Comparison of ENCODE assay signal across 19 mouse cellular contexts in genomic region chr12:39998853-39999195, GRCm38 (mm10). TPM values are rescaled to one million over a fixed set of nuclear protein-coding genes. Genes with fewer than 3 reads are reported as not detected.
DNase-seq lines count a peak whose midpoint lies in the region; ATAC-seq lines count a peak whose summit lies in the region.
"Had no signal": no experiment of that assay in that cellular context is flagged by ENCODE, and none has a peak within 500 bp of the region (broad histone marks: within the 10 kb centered on the region; RNA-seq: fewer than 3 reads in every experiment).

No protein-coding gene starts in this region.

- H3K27me3 ChIP-seq in forebrain, embryonic 15.5 days = no peaks in the 10 kb centered on the region
- no peaks in the 10 kb centered on the region for H3K27me3 ChIP-seq in forebrain, embryonic 14.5 days (replicated peaks; ENCODE audit: control insufficient read depth, insufficient read depth, low read length)
- H3K27me3 ChIP-seq in hindbrain, embryonic 10.5 days (ENCODE audit: insufficient read depth, poor library complexity, severe bottlenecking) = no peaks in the 10 kb centered on the region
- no peaks in the 10 kb centered on the region for H3K27me3 ChIP-seq in hindbrain, embryonic 13.5 days
- no peaks in the 10 kb centered on the region for H3K27me3 ChIP-seq in midbrain, embryonic 10.5 days (ENCODE audit: low read depth, poor library complexity, severe bottlenecking)
- H3K27me3 ChIP-seq in midbrain, embryonic 16.5 days (ENCODE audit: control insufficient read depth, insufficient read depth, low read depth, low read length) = no peaks in the 10 kb centered on the region
- H3K27me3 ChIP-seq: embryonic facial prominence, embryonic 15.5 days; hindbrain, embryonic 12.5 days had no signal

- 0 out of 2 replicates have a peak, but pooled peaks have one; percentile 26 for ATAC-seq in forebrain, embryonic 15.5 days (replicated peaks)
- ATAC-seq in forebrain, embryonic 14.5 days = no peak
- no peak; the same call in 1 of the 2 replicates for ATAC-seq in hindbrain, embryonic 13.5 days (ENCODE audit: low FRiP score)
- ATAC-seq in midbrain, embryonic 16.5 days = no peak

- no peak overlapping the region for H3K4me3 ChIP-seq in forebrain, embryonic 15.5 days
- H3K4me3 ChIP-seq in forebrain, embryonic 14.5 days (ENCODE audit: low read depth, low read length) = no peak overlapping the region
- H3K4me3 ChIP-seq in hindbrain, embryonic 10.5 days = no peak overlapping the region
- H3K4me3 ChIP-seq in hindbrain, embryonic 13.5 days = no peak overlapping the region
- H3K4me3 ChIP-seq in midbrain, embryonic 10.5 days = peak overlapping the region; percentile 23; the same call in 1 of the 2 replicates
- no peak overlapping the region for H3K4me3 ChIP-seq in midbrain, embryonic 16.5 days (ENCODE audit: low read depth, low read length)
- no peak overlapping the region for H3K4me3 ChIP-seq in brown adipose tissue, adult 24 weeks (ENCODE audit: insufficient read depth, low read depth, low read length)
- H3K4me3 ChIP-seq: embryonic facial prominence, embryonic 15.5 days; hindbrain, embryonic 12.5 days had no signal

- no peak overlapping the region for H3K27ac ChIP-seq in forebrain, embryonic 15.5 days (replicated peaks)
- no peak overlapping the region for H3K27ac ChIP-seq in forebrain, embryonic 14.5 days (ENCODE audit: low read depth, low read length)
- H3K27ac ChIP-seq in hindbrain, embryonic 10.5 days = peak overlapping the region; percentile 71
- no peak overlapping the region for H3K27ac ChIP-seq in hindbrain, embryonic 13.5 days
- peak overlapping the region; percentile 76 for H3K27ac ChIP-seq in midbrain, embryonic 10.5 days (replicated peaks)
- H3K27ac ChIP-seq in midbrain, embryonic 16.5 days (ENCODE audit: low read length) = no peak overlapping the region
- H3K27ac ChIP-seq in brown adipose tissue, adult 24 weeks (replicated peaks; ENCODE audit: low read depth, low read length) = peak overlapping the region; percentile 10; the same call in 1 of the 2 replicates
- H3K27ac ChIP-seq: embryonic facial prominence, embryonic 15.5 days; hindbrain, embryonic 12.5 days; liver, embryonic 14.5 days had no signal

- H3K9me3 ChIP-seq in forebrain, embryonic 15.5 days = no peaks in the 10 kb centered on the region
- H3K9me3 ChIP-seq in forebrain, embryonic 14.5 days (replicated peaks; ENCODE audit: control insufficient read depth, low read length) = no peaks in the 10 kb centered on the region
- H3K9me3 ChIP-seq in hindbrain, embryonic 10.5 days = no peaks in the 10 kb centered on the region
- H3K9me3 ChIP-seq in hindbrain, embryonic 13.5 days = no peaks in the 10 kb centered on the region
- no peaks in the 10 kb centered on the region for H3K9me3 ChIP-seq in midbrain, embryonic 10.5 days (replicated peaks)
- H3K9me3 ChIP-seq in midbrain, embryonic 16.5 days (replicated peaks; ENCODE audit: control insufficient read depth, low read length, poor library complexity, severe bottlenecking) = no peaks in the 10 kb centered on the region
- H3K9me3 ChIP-seq: embryonic facial prominence, embryonic 15.5 days; hindbrain, embryonic 12.5 days had no signal

- no peak overlapping the region for H3K9ac ChIP-seq in forebrain, embryonic 15.5 days (replicated peaks)
- H3K9ac ChIP-seq in forebrain, embryonic 14.5 days (ENCODE audit: low read length) = no peak overlapping the region
- no peak overlapping the region for H3K9ac ChIP-seq in hindbrain, embryonic 13.5 days
- H3K9ac ChIP-seq in midbrain, embryonic 16.5 days (ENCODE audit: low read depth, low read length) = no peak overlapping the region
- H3K9ac ChIP-seq: embryonic facial prominence, embryonic 15.5 days; hindbrain, embryonic 12.5 days; liver, embryonic 14.5 days had no signal

- H3K4me2 ChIP-seq in forebrain, embryonic 15.5 days (replicated peaks) = no peak overlapping the region
- H3K4me2 ChIP-seq in forebrain, embryonic 14.5 days (ENCODE audit: low read length) = no peak overlapping the region
- H3K4me2 ChIP-seq in hindbrain, embryonic 13.5 days = no peak overlapping the region
- H3K4me2 ChIP-seq in midbrain, embryonic 16.5 days (ENCODE audit: low read length) = no peak overlapping the region
- H3K4me2 ChIP-seq: embryonic facial prominence, embryonic 15.5 days; hindbrain, embryonic 12.5 days had no signal

- H3K4me1 ChIP-seq in forebrain, embryonic 15.5 days = peaks cover 8% of the 10 kb centered on the region
- H3K4me1 ChIP-seq in forebrain, embryonic 14.5 days (ENCODE audit: control insufficient read depth, insufficient read depth, low read length) = peaks cover 10% of the 10 kb centered on the region
- H3K4me1 ChIP-seq in hindbrain, embryonic 10.5 days (replicated peaks) = peaks cover 27% of the 10 kb centered on the region
- H3K4me1 ChIP-seq in hindbrain, embryonic 13.5 days (replicated peaks) = peaks cover 9% of the 10 kb centered on the region
- H3K4me1 ChIP-seq in midbrain, embryonic 10.5 days = peaks cover 28% of the 10 kb centered on the region
- peaks cover 5% of the 10 kb centered on the region; the same call in 1 of the 2 replicates for H3K4me1 ChIP-seq in midbrain, embryonic 16.5 days (ENCODE audit: control insufficient read depth, insufficient read depth, low read length)
- peaks cover 8% of the 10 kb centered on the region for H3K4me1 ChIP-seq in brown adipose tissue, adult 24 weeks (ENCODE audit: control insufficient read depth, insufficient read depth, insufficient read length, low read length)

- DNase-seq in forebrain, embryonic 14.5 days (ENCODE audit: low spot score) = no peak
- no peak for DNase-seq in hindbrain, embryonic 10.5 days (ENCODE audit: low spot score)
- peak; percentile 48 for DNase-seq in midbrain, embryonic 10.5 days (ENCODE audit: low spot score)
- no peak for DNase-seq in urinary bladder, postnatal 25 days (ENCODE audit: low spot score)
- DNase-seq: adrenal gland, adult 8-10 months; B cell, adult 2 months; cerebellum, adult 9-10 months; gastrocnemius, postnatal 36 days; kidney, adult 18-20 months; layer of hippocampus, postnatal 36 days; right cerebral cortex, adult 18-20 months; thymus, adult 2 months had no signal

- WGBS in forebrain, embryonic 15.5 days = 23% methylated on average over 4 of the region's 4 CpGs
- WGBS in forebrain, embryonic 14.5 days = 19% methylated on average over 4 of the region's 4 CpGs
- 31% methylated on average over 4 of the region's 4 CpGs for WGBS in hindbrain, embryonic 10.5 days
- 26% methylated on average over 4 of the region's 4 CpGs for WGBS in hindbrain, embryonic 13.5 days
- 11% methylated on average over 4 of the region's 4 CpGs for WGBS in midbrain, embryonic 10.5 days
- WGBS in midbrain, embryonic 16.5 days = 17% methylated on average over 4 of the region's 4 CpGs

- no peaks in the 10 kb centered on the region for H3K36me3 ChIP-seq in forebrain, embryonic 15.5 days
- H3K36me3 ChIP-seq in forebrain, embryonic 14.5 days (ENCODE audit: control insufficient read depth, insufficient read depth, low read length) = no peaks in the 10 kb centered on the region
- no peaks in the 10 kb centered on the region for H3K36me3 ChIP-seq in hindbrain, embryonic 10.5 days
- no peaks in the 10 kb centered on the region for H3K36me3 ChIP-seq in hindbrain, embryonic 13.5 days
- H3K36me3 ChIP-seq in midbrain, embryonic 10.5 days = no peaks in the 10 kb centered on the region
- H3K36me3 ChIP-seq in midbrain, embryonic 16.5 days (ENCODE audit: control insufficient read depth, insufficient read depth, low read length) = no peaks in the 10 kb centered on the region
- H3K36me3 ChIP-seq: embryonic facial prominence, embryonic 15.5 days; hindbrain, embryonic 12.5 days had no signal

RNA-seq across cellular contexts. Expression of gene Arl4a, which starts 39.0 kb away (rescaled TPM):
- 66.6 and 73.7 TPM in 2 replicates for polyA plus RNA-seq in forebrain, embryonic 15.5 days (2015; fragmentation: Nextera tagmentation; extraction: Ambion mirVana)
- 98.1 and 105 TPM in 2 replicates for polyA plus RNA-seq in forebrain, embryonic 14.5 days (2014; fragmentation: Nextera tagmentation; extraction: Ambion mirVana)
- 46.7 and 49.2 TPM in 2 replicates for polyA plus RNA-seq in hindbrain, embryonic 10.5 days (2016; fragmentation: Nextera tagmentation; extraction: Ambion mirVana)
- polyA plus RNA-seq in hindbrain, embryonic 13.5 days (2015; fragmentation: Nextera tagmentation; extraction: Ambion mirVana) = 122 and 139 TPM in 2 replicates
- 74.3 and 78.1 TPM in 2 replicates for polyA plus RNA-seq in midbrain, embryonic 10.5 days (2016; fragmentation: Nextera tagmentation; extraction: Ambion mirVana)
- 120 and 134 TPM in 2 replicates for polyA plus RNA-seq in midbrain, embryonic 16.5 days (2015; fragmentation: Nextera tagmentation; extraction: Ambion mirVana)
- polyA plus RNA-seq in brown adipose tissue, adult 24 weeks (2012; ENCODE audit: insufficient read depth, insufficient read length, missing spikeins) = 184 and 204 TPM in 2 replicates

Comparison
In these comparisons a context has a peak if more than half of its experiments do, and no peak if none do; other contexts are left out.
1. H3K27ac ChIP-seq: peak in hindbrain, embryonic 10.5 days (single experiment), midbrain, embryonic 10.5 days (single experiment) and brown adipose tissue, adult 24 weeks (single experiment); none in forebrain, embryonic 15.5 days (single experiment), forebrain, embryonic 14.5 days (single experiment), hindbrain, embryonic 13.5 days (single experiment) and midbrain, embryonic 16.5 days (single experiment).